Mouse (Mus musculus) E14TG2a.4 (cell line): ENCODE measurements at regions not wholly inside any gene's neighbourhood (a gene's known extent, or its start where the extent isn't known, plus 50 kb on each side); places are given as distances from the start of the nearest gene placed in this dataset.

ENCODE experiments used
- CTCF ChIP-seq: conservative IDR thresholded peaks from 2 replicates; pipeline ENCODE4 v1.5.1; 2014; ENCODE audit warnings: low read length
- NANOG ChIP-seq: IDR thresholded peaks from 2 replicates; pipeline ENCODE4 v1.6.1; 2014; ENCODE audit warnings: borderline replicate concordance, low read length, mixed read lengths
- POU5F1 ChIP-seq: IDR thresholded peaks from 2 replicates; pipeline ENCODE4 v1.6.1; 2014; ENCODE audit warnings: low read length, borderline replicate concordance

- TF ChIP-seq CTCF (no peak), POU5F1 (no peak), NANOG (no peak)
These were observed 394.0 kb downstream of the Gm11232 start for GRCm38 (mm10) chr4:71363761-71364160.
